11 mouse cellular contexts compared by ENCODE assay signal in the genomic region with DNA sequence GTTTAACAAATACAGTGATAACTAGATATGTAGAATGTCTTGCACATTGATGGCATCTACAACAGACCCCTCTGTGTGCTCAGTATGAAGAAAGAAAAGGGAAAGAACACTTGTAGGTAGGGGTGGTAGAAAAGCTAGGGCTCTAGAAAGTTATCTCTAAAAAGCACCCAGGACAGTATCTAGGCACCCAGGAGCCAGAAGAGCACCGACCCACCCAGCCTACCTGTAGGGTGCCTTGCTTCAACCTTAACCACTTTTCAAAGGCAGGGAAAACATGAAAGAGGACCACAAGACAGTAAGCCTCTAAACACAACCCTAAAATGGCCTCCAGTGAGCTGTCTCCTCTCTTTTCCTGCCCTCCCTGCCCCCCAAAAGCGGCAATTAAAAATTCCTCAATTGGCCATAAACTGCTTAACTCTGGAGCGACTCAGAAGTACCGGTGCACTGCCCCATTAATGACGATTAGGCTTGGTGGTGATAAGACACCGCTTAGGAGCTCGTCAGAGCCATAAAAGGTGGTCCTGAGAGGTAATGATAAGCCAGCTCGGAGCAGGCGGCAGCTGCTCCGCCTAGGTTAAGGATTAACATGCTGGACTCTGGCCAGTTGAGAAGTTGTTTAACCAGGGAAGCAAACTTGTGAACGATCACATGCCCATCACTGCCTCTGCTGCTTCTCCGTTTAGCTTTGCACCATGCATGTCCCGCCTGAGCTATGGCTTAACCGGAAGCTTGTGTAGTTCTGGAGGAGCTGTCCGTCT.
DNase-seq lines count a peak whose midpoint lies in the region; ATAC-seq and TF ChIP-seq lines count a peak whose summit lies in the region.
"Had no signal": no experiment of that assay in that cellular context is flagged by ENCODE, and none has a peak within 500 bp of the region (broad histone marks: within the 10 kb centered on the region; RNA-seq: fewer than 3 reads in every experiment).

No protein-coding gene starts in this region.

- no peak overlapping the region; the same call in 1 of the 2 replicates for H3K4me3 ChIP-seq in heart, embryonic 11.5 days (ENCODE audit: low read depth, low read length)
- no peak overlapping the region for H3K4me3 ChIP-seq in spleen, adult 2 months (ENCODE audit: extremely low read depth, insufficient read depth, insufficient read length)
- H3K4me3 ChIP-seq in hindbrain, embryonic 11.5 days (ENCODE audit: low read depth, low read length), result no peak overlapping the region
- H3K4me3 ChIP-seq: forebrain, embryonic 12.5 days had no signal

- TF ChIP-seq CTCF in spleen, adult 2 months (IDR thresholded peaks at IDR 0.05; ENCODE audit: extremely low read depth, insufficient read depth, insufficient read length, insufficient replicate concordance), result no peak

- no peak for TF ChIP-seq POLR2A in spleen, adult 2 months (IDR thresholded peaks at IDR 0.05; ENCODE audit: low read depth, low read length)

- H3K4me2 ChIP-seq in heart, embryonic 11.5 days, result peak overlapping the region; percentile 50
- no peak overlapping the region for H3K4me2 ChIP-seq in hindbrain, embryonic 11.5 days (replicated peaks; ENCODE audit: low read depth, low read length)
- H3K4me2 ChIP-seq: forebrain, embryonic 12.5 days had no signal

- no peaks in the 10 kb centered on the region for H3K27me3 ChIP-seq in heart, embryonic 11.5 days (ENCODE audit: control insufficient read depth, insufficient read depth, low read length)
- no peaks in the 10 kb centered on the region for H3K27me3 ChIP-seq in spleen, adult 2 months (ENCODE audit: control insufficient read depth, insufficient read depth, low read length)
- no peaks in the 10 kb centered on the region; the same call in 1 of the 2 replicates for H3K27me3 ChIP-seq in hindbrain, embryonic 11.5 days (ENCODE audit: control insufficient read depth, insufficient read depth, low read length)

- no peak overlapping the region; the same call in 1 of the 2 replicates for H3K9ac ChIP-seq in heart, embryonic 11.5 days (ENCODE audit: low read depth, low read length)
- no peak overlapping the region for H3K9ac ChIP-seq in hindbrain, embryonic 11.5 days (ENCODE audit: low read depth, low read length)
- H3K9ac ChIP-seq: forebrain, embryonic 12.5 days had no signal

- DNase-seq in heart, postnatal 14 days, result no peak
- DNase-seq in kidney, postnatal 10 days, result peak; percentile 81
- no peak for DNase-seq in spleen, adult 2 months (ENCODE audit: low read depth in 1 of 2, low spot score in 2 of 2)
- no peak for DNase-seq in cerebellum, postnatal 36 days
- no peak for DNase-seq in ovary, postnatal 10 days (ENCODE audit: low spot score)
- DNase-seq in hindbrain, embryonic 11.5 days (ENCODE audit: low spot score), result no peak
- DNase-seq: cerebellum, adult 2 months; thymus, postnatal 14 days had no signal

- 15% methylated on average over 15 of the region's 15 CpGs for WGBS in heart, embryonic 11.5 days (ENCODE audit: insufficient replicate concordance)
- WGBS in spleen, adult 2 months, result 86% methylated on average over 15 of the region's 15 CpGs
- WGBS in hindbrain, embryonic 11.5 days, result 46% methylated on average over 15 of the region's 15 CpGs

- no peaks in the 10 kb centered on the region for H3K9me3 ChIP-seq in heart, embryonic 11.5 days (replicated peaks; ENCODE audit: control insufficient read depth, low read length)
- no peaks in the 10 kb centered on the region for H3K9me3 ChIP-seq in hindbrain, embryonic 11.5 days (ENCODE audit: control insufficient read depth, low read length)
- H3K9me3 ChIP-seq: forebrain, embryonic 12.5 days had no signal

- H3K27ac ChIP-seq in heart, embryonic 11.5 days (ENCODE audit: low read depth, low read length), result peak overlapping the region; percentile 79
- peak overlapping the region; percentile 25; the same call in 1 of the 2 replicates for H3K27ac ChIP-seq in spleen, adult 2 months (ENCODE audit: insufficient read depth, low read length)
- H3K27ac ChIP-seq in hindbrain, embryonic 11.5 days (ENCODE audit: low read depth, low read length), result no peak overlapping the region; the same call in 1 of the 2 replicates
- H3K27ac ChIP-seq: forebrain, embryonic 12.5 days had no signal

- intact Hi-C loops in heart, postnatal 14 days (cut with DNase I), result loop anchor here (10.0 kb wide), 1 partner anchor 63 kb away; no protein-coding TSS in a partner anchor

- peaks cover 60% of the 10 kb centered on the region for H3K4me1 ChIP-seq in heart, embryonic 11.5 days (ENCODE audit: control insufficient read depth, insufficient read depth, low read length)
- H3K4me1 ChIP-seq in spleen, adult 2 months (ENCODE audit: control insufficient read depth, insufficient read depth, insufficient read length), result no peaks in the 10 kb centered on the region
- H3K4me1 ChIP-seq in hindbrain, embryonic 11.5 days (replicated peaks; ENCODE audit: control insufficient read depth, insufficient read depth, low read length), result peaks cover 6% of the 10 kb centered on the region; the same call in 1 of the 2 replicates

- no peaks in the 10 kb centered on the region for H3K36me3 ChIP-seq in heart, embryonic 11.5 days (ENCODE audit: control insufficient read depth, insufficient read depth, low read length)
- H3K36me3 ChIP-seq in spleen, adult 2 months (ENCODE audit: control insufficient read depth, insufficient read depth, low read length), result no peaks in the 10 kb centered on the region
- H3K36me3 ChIP-seq in hindbrain, embryonic 11.5 days (ENCODE audit: control insufficient read depth, insufficient read depth, low read length), result no peaks in the 10 kb centered on the region
- H3K36me3 ChIP-seq: forebrain, embryonic 12.5 days had no signal

- ATAC-seq in heart, embryonic 11.5 days (replicated peaks; ENCODE audit: insufficient number of reproducible peaks, low FRiP score, low TSS enrichment), result peak; percentile 60; the same call in 1 of the 2 replicates
- ATAC-seq in erythroblast, adult 5-6 weeks (replicated peaks; ENCODE audit: low FRiP score, poor library complexity, severe bottlenecking), result peak; percentile 86
- ATAC-seq in hindbrain, embryonic 11.5 days (ENCODE audit: low FRiP score), result no peak
